Mouse (Mus musculus) testis, postnatal 10 days (tissue): ENCODE results near the gene Cab39l.

Source experiments
- DNase-seq: peaks from one replicate; pipeline ENCODE4 v3.0.0; 2021; ENCODE audit warnings: low spot score

Gene Cab39l

DNA sequence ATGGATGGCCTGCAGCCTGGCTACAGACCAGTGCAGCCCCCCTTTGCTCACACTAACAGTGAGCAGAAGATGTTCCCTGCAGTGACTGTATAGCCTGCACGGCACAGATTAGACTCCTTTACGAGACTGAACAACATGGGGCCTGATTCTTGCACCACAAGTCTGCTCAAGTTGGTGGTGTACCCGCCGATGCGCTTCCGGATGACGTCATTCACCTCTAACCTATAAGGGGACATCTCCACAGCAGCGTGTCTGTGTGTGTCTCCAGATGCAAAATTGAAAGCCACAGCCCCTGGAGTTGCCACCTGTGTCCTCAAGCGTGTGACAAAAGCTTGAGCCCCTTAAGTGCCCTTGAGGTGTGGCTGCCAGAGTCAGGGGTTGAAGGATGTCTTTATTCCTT lies 189.3 kb downstream of the Cab39l start:
- no peak for DNase-seq

DNA sequence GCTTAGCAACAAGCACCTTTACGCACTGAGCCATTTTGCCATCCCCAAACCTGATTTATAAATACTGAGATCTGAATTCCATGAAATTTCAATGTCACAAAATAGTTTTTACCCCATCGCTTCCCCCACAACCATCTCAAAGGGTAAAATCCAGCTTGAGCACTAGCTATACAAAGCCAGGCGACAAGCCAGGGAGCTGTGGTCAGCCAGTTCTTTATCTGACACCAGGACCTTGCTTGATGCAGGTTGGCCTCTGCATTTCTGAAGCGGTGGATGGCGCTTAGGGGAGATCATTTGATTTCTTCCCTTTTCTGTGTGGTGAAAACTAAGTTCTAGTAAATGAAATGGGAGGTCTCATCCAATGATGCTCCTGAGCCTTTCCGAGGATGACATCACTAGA lies 191.3 kb downstream of the Cab39l start:
- no peak for DNase-seq

DNA sequence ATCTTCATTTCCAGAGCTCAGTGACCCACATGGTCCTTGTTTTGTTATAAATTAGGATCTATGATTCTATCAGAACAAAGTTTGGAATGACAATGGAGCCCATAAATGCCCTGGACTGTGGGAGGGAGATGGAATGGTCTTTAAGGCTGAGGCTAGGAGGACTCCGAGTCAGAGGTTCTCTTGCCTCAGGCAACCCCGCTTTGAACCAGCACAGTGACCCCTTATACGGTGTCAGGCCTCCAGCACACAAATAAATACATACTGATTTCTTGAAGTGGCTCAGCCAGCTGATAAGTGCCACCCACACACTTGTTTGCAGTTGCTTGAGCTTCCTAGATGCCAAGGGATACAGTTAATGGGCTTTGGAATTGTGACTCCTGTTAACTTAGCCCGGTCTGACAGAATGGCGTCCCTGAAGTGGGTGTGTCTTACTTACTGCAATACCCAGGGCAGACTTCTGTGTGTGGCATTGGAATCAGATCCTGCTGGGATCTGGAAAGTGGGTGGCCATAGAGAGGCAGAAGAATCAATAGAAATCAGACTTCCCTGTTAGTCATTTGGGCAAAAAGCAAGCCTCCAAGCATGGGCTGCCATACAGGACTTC lies 192.6 kb downstream of the Cab39l start:
- DNase-seq, result no peak

DNA sequence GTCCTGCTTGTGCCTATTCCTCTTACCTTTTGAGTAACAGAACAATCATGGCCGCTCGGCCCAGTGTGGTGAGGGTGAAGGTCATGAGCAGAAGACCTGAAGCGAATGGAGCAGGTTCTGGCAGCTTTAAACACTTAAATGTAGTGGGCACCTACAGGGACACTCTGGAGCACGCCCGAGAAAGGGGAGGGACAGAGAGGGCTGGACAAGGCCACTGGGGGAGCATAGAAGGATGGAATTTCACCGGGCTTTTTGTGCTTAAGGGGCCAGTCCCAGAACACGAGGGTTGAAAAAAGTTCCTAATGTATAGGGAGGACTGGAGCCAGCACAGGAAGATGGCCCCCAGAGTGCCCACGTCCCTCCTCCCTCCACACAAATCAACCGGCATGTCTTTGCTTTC lies 193.2 kb downstream of the Cab39l start:
- no peak for DNase-seq
